Mouse (Mus musculus): Measurements from ENCODE around the gene Zeb2.

DNA sequence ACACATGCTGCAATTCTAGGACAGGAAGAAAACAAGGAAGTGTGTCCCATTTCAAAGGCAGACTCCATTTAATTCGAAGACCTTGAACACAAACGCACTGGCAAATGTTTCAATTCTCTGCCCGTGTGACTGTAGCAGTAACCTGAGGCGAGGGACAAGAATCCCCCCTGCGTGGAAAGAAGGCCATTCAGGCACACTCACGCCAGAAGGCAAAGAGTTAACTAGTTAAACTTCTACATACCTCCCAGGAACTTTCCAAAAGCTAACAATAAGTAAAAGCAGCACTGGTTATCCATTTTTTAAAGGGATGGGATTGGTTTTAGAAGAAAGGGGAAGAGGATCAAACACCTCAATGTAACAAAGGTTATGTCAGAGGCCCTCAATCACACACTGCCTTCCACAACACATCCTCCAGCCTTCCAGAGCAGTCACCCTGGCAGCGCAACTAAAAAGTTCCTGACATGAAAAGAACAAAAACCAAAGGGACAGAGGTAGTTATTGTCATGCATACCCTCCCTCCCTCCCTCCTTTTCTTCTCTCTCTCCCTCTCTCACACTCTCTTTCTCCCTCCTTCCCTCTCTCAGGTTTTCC lies 53.8 kb downstream of the Zeb2 start:
- TF ChIP-seq FLI1 (IDR thresholded peaks at IDR 0.05; ENCODE audit: low read length) (no peak), GATA1 (IDR thresholded peaks at IDR 0.05; ENCODE audit: borderline replicate concordance, low read length) (no peak)
